In the genomic region with DNA sequence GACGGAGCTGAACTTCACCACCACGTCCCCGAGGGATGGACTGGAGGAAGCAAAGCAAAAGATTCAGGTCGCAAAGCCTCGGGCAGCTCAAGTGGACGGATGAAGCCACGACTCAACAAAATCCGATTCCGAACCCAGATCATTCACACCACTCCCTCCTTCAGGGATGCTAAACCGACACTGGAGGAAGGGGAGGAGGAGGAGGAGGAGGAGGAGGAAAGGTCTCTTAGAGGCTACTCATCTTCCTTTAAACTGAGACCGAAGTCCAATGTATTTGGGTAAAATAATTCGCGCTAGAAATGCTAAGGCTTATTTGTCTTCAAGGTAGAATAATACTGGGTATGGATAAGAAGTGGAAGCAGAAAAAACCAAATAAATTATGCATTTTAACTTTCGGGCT, we compare ENCODE assay signal across 8 mouse cellular contexts. TPM values are rescaled to one million over a fixed set of nuclear protein-coding genes. Genes with fewer than 3 reads are reported as not detected.
DNase-seq lines count a peak whose midpoint lies in the region; ATAC-seq and TF ChIP-seq lines count a peak whose summit lies in the region.

No protein-coding gene starts in this region.

- no peaks in the 10 kb centered on the region for H3K36me3 ChIP-seq in liver, adult 2 months (ENCODE audit: control insufficient read depth, insufficient read depth, low read length)
- peaks cover 24% of the 10 kb centered on the region for H3K36me3 ChIP-seq in forebrain, embryonic 10.5 days (replicated peaks)
- H3K36me3 ChIP-seq in intestine, postnatal 0 days (ENCODE audit: control insufficient read depth, insufficient read depth) = no peaks in the 10 kb centered on the region
- H3K36me3 ChIP-seq in neural tube, embryonic 14.5 days (ENCODE audit: control insufficient read depth, insufficient read depth, low read length) = no peaks in the 10 kb centered on the region

- H3K4me1 ChIP-seq in liver, adult 2 months (ENCODE audit: control insufficient read depth, insufficient read depth, low read length) = 0 out of 2 replicates have a peak, but pooled peaks cover 2% of the 10 kb centered on the region
- peaks cover 51% of the 10 kb centered on the region for H3K4me1 ChIP-seq in forebrain, embryonic 10.5 days
- H3K4me1 ChIP-seq in intestine, postnatal 0 days (replicated peaks; ENCODE audit: control insufficient read depth, insufficient read depth, low read length) = peaks cover 3% of the 10 kb centered on the region; the same call in 1 of the 2 replicates
- H3K4me1 ChIP-seq in neural tube, embryonic 14.5 days (ENCODE audit: control insufficient read depth, insufficient read depth, low read length) = peaks cover 14% of the 10 kb centered on the region

- peak overlapping the region; percentile 12; the same call in 1 of the 2 replicates for H3K9ac ChIP-seq in liver, adult 2 months (ENCODE audit: low read depth, low read length)
- H3K9ac ChIP-seq in intestine, postnatal 0 days (ENCODE audit: low read depth, low read length) = peak overlapping the region; percentile 80
- peak overlapping the region; percentile 67; the same call in 1 of the 2 replicates for H3K9ac ChIP-seq in neural tube, embryonic 14.5 days (replicated peaks; ENCODE audit: low read depth, low read length)

- peak overlapping the region; percentile 94 for H3K4me2 ChIP-seq in intestine, postnatal 0 days (replicated peaks; ENCODE audit: low read depth)
- H3K4me2 ChIP-seq in neural tube, embryonic 14.5 days (ENCODE audit: low read depth, low read length) = peak overlapping the region; percentile 99

- TF ChIP-seq POLR2A in liver, adult 2 months (IDR thresholded peaks at IDR 0.05; ENCODE audit: extremely low read depth, insufficient read depth, low read length) = no peak

- no peak for TF ChIP-seq CTCF in liver, adult 2 months (IDR thresholded peaks at IDR 0.05; ENCODE audit: low read depth, low read length)
- no peak for TF ChIP-seq CTCF in intestine, postnatal 0 days (IDR thresholded peaks at IDR 0.05; ENCODE audit: low read depth)

- ATAC-seq in intestine, postnatal 0 days = no peak
- no peak for ATAC-seq in neural tube, embryonic 14.5 days (ENCODE audit: low read depth)
- ATAC-seq in megakaryocyte progenitor cell, adult 5-6 weeks (replicated peaks; ENCODE audit: poor library complexity) = no peak

- no peak for DNase-seq in liver, adult 2 months (ENCODE audit: extremely low read depth, low read depth, low spot score)
- no peak for DNase-seq in liver
- no peak for DNase-seq in forebrain, embryonic 10.5 days (ENCODE audit: extremely low spot score, low spot score)
- DNase-seq in adrenal gland, adult 2 months = no peak
- no peak for DNase-seq in right cerebral cortex, postnatal 36 days (ENCODE audit: low spot score in 2 of 2)

- 69% methylated on average over 14 of the region's 14 CpGs for WGBS in liver, adult 2 months
- 49% methylated on average over 14 of the region's 14 CpGs for WGBS in forebrain, embryonic 10.5 days
- WGBS in intestine, postnatal 0 days = 48% methylated on average over 14 of the region's 14 CpGs
- WGBS in neural tube, embryonic 14.5 days = 39% methylated on average over 14 of the region's 14 CpGs

- no peaks in the 10 kb centered on the region for H3K9me3 ChIP-seq in forebrain, embryonic 10.5 days
- no peaks in the 10 kb centered on the region for H3K9me3 ChIP-seq in intestine, postnatal 0 days (ENCODE audit: control insufficient read depth)
- no peaks in the 10 kb centered on the region for H3K9me3 ChIP-seq in neural tube, embryonic 14.5 days (ENCODE audit: control insufficient read depth, low read length)

- no peaks in the 10 kb centered on the region for H3K27me3 ChIP-seq in liver, adult 2 months (ENCODE audit: control insufficient read depth, insufficient read depth, low read length)
- peaks cover 6% of the 10 kb centered on the region for H3K27me3 ChIP-seq in forebrain, embryonic 10.5 days (ENCODE audit: poor library complexity, severe bottlenecking)
- H3K27me3 ChIP-seq in intestine, postnatal 0 days (replicated peaks; ENCODE audit: control insufficient read depth, insufficient read depth, low read length) = no peaks in the 10 kb centered on the region
- H3K27me3 ChIP-seq in neural tube, embryonic 14.5 days (ENCODE audit: control insufficient read depth, insufficient read depth, low read length) = peaks cover 2% of the 10 kb centered on the region; the same call in 1 of the 2 replicates

- H3K4me3 ChIP-seq in liver, adult 2 months (ENCODE audit: insufficient read depth, low read depth, low read length) = peak overlapping the region; percentile 73
- H3K4me3 ChIP-seq in forebrain, embryonic 10.5 days = peak overlapping the region; percentile 89
- H3K4me3 ChIP-seq in intestine, postnatal 0 days (ENCODE audit: low read depth, low read length) = peak overlapping the region; percentile 90
- H3K4me3 ChIP-seq in neural tube, embryonic 14.5 days (ENCODE audit: low read depth, low read length) = peak overlapping the region; percentile 94

- no peak overlapping the region for H3K27ac ChIP-seq in liver, adult 2 months (replicated peaks; ENCODE audit: insufficient read depth, low read depth, low read length)
- H3K27ac ChIP-seq in forebrain, embryonic 10.5 days = 0 out of 2 replicates have a peak overlapping the region, but pooled peaks have one; percentile 98
- H3K27ac ChIP-seq in intestine, postnatal 0 days (ENCODE audit: low read depth, low read length) = no peak overlapping the region
- H3K27ac ChIP-seq in neural tube, embryonic 14.5 days (ENCODE audit: low read depth, low read length) = no peak overlapping the region

- H3K79me2 ChIP-seq in liver, adult 2 months (ENCODE audit: control insufficient read depth, insufficient read depth, low read length) = no peaks in the 10 kb centered on the region; the same call in 1 of the 2 replicates

RNA-seq across cellular contexts. Expression of a gene that starts 1.5 kb away (rescaled TPM):
- total RNA-seq in liver, adult 2 months (2014; rRNA removed) = 4.9 and 5.2 TPM in 2 replicates
- 1.2 TPM in 2 replicates for polyA plus RNA-seq in liver, adult 2 months (2012; rRNA removed)
- polyA plus RNA-seq in forebrain, embryonic 10.5 days (2016; fragmentation: Nextera tagmentation; extraction: Ambion mirVana) = 13.7 and 14.9 TPM in 2 replicates
- polyA plus RNA-seq in intestine, postnatal 0 days (2015; fragmentation: Nextera tagmentation; extraction: Ambion mirVana) = 3.7 and 4.2 TPM in 2 replicates
- polyA plus RNA-seq in neural tube, embryonic 14.5 days (2014; fragmentation: Nextera tagmentation; extraction: Ambion mirVana) = 16.6 and 20.4 TPM in 2 replicates
- total RNA-seq in adrenal gland, adult 2 months (2021) = 10 to 100 TPM; 29.8 to 45.9 TPM
- polyA plus RNA-seq in adrenal gland, adult 2 months (2012; rRNA removed) = 11.4 and 15.2 TPM in 2 replicates
- total RNA-seq in megakaryocyte progenitor cell, adult 5-6 weeks (2015) = 10.0 and 19.3 TPM in 2 replicates
- total RNA-seq in megakaryocyte progenitor cell, adult 5-6 weeks (2017) = 11.5 and 19.2 TPM in 2 replicates

RNA-seq across cellular contexts. Expression of a gene that starts 1.7 kb away (rescaled TPM):
- total RNA-seq in liver, adult 2 months (2014; rRNA removed) = 16.0 and 18.7 TPM in 2 replicates
- 5.2 and 6.7 TPM in 2 replicates for polyA plus RNA-seq in liver, adult 2 months (2012; rRNA removed)
- 30.6 and 31.9 TPM in 2 replicates for polyA plus RNA-seq in forebrain, embryonic 10.5 days (2016; fragmentation: Nextera tagmentation; extraction: Ambion mirVana)
- polyA plus RNA-seq in intestine, postnatal 0 days (2015; fragmentation: Nextera tagmentation; extraction: Ambion mirVana) = 18.8 and 21.5 TPM in 2 replicates
- 12.8 and 17.1 TPM in 2 replicates for polyA plus RNA-seq in neural tube, embryonic 14.5 days (2014; fragmentation: Nextera tagmentation; extraction: Ambion mirVana)
- total RNA-seq in adrenal gland, adult 2 months (2021) = 10 to 100 TPM; 40.9 to 48.2 TPM
- polyA plus RNA-seq in adrenal gland, adult 2 months (2012; rRNA removed) = 8.0 and 8.3 TPM in 2 replicates
- total RNA-seq in megakaryocyte progenitor cell, adult 5-6 weeks (2015) = 2.5 and 5.6 TPM in 2 replicates
- total RNA-seq in megakaryocyte progenitor cell, adult 5-6 weeks (2017) = 10.2 and 10.6 TPM in 2 replicates

Comparison
In these comparisons a context has a peak if more than half of its experiments do, and no peak if none do; other contexts are left out.
1. H3K9ac ChIP-seq: peak in every context shown above with its lines; median percentile 80 in intestine, postnatal 0 days; 67 in neural tube, embryonic 14.5 days; 12 in liver, adult 2 months.